Mouse (Mus musculus): ENCODE data around the gene Srbd1. TPM values are rescaled to one million over a fixed set of nuclear protein-coding genes. Genes with fewer than 3 reads are reported as not detected.

Gene Srbd1
- total and polyA plus RNA-seq, 2 experiments from 2014 or later: 8.3 to 13.2 TPM

- WGBS: 79% methylated on average over 7 of the region's 7 CpGs
- Histone ChIP-seq H3K27ac (ENCODE audit: low read depth, low read length) (no peak overlapping the region), H3K9me3 (ENCODE audit: low read length) (no peaks in the 10 kb centered on the region), H3K4me2 (ENCODE audit: low read depth, low read length, poor library complexity, severe bottlenecking) (no peak overlapping the region), H3K4me3 (ENCODE audit: low read depth, low read length) (no peak overlapping the region), H3K4me1 (ENCODE audit: insufficient read depth, low read length) (no peaks in the 10 kb centered on the region; the same call in 1 of the 2 replicates), H3K36me3 (ENCODE audit: insufficient read depth, low read length) (no peaks in the 10 kb centered on the region), H3K27me3 (ENCODE audit: insufficient read depth, low read length) (no peaks in the 10 kb centered on the region), H3K9ac (replicated peaks; ENCODE audit: low read length, poor library complexity, severe bottlenecking) (no peak overlapping the region)
- no peak for TF ChIP-seq CTCF (IDR thresholded peaks at IDR 0.05)
- ATAC-seq (ENCODE audit: low FRiP score) (no peak), DNase-seq (ENCODE audit: low spot score) (no peak)
These were observed 31.7 kb upstream of the Srbd1 start for GRCm38 (mm10) chr17:86176722-86177121.

GRCm38 (mm10) chr17:86175516-86175915, 30.5 kb upstream of the Srbd1 start:
- H3K36me3 ChIP-seq (ENCODE audit: insufficient read depth, low read length): no peaks in the 10 kb centered on the region
- DNase-seq (ENCODE audit: low spot score) (no peak), ATAC-seq (ENCODE audit: low FRiP score) (no peak)
- no peak overlapping the region for H3K27ac ChIP-seq (ENCODE audit: low read depth, low read length)
- no peak overlapping the region for H3K9ac ChIP-seq (replicated peaks; ENCODE audit: low read length, poor library complexity, severe bottlenecking)
- H3K9me3 ChIP-seq (ENCODE audit: low read length): no peaks in the 10 kb centered on the region
- H3K27me3 ChIP-seq (ENCODE audit: insufficient read depth, low read length): no peaks in the 10 kb centered on the region
- whole genome bisulfite sequencing: 62% methylated on average over 9 of the region's 9 CpGs
- H3K4me2 ChIP-seq (ENCODE audit: low read depth, low read length, poor library complexity, severe bottlenecking): no peak overlapping the region
- H3K4me3 ChIP-seq (ENCODE audit: low read depth, low read length): no peak overlapping the region
- no peak for TF ChIP-seq CTCF (IDR thresholded peaks at IDR 0.05)
- H3K4me1 ChIP-seq (ENCODE audit: insufficient read depth, low read length): peaks cover 6% of the 10 kb centered on the region

DNA sequence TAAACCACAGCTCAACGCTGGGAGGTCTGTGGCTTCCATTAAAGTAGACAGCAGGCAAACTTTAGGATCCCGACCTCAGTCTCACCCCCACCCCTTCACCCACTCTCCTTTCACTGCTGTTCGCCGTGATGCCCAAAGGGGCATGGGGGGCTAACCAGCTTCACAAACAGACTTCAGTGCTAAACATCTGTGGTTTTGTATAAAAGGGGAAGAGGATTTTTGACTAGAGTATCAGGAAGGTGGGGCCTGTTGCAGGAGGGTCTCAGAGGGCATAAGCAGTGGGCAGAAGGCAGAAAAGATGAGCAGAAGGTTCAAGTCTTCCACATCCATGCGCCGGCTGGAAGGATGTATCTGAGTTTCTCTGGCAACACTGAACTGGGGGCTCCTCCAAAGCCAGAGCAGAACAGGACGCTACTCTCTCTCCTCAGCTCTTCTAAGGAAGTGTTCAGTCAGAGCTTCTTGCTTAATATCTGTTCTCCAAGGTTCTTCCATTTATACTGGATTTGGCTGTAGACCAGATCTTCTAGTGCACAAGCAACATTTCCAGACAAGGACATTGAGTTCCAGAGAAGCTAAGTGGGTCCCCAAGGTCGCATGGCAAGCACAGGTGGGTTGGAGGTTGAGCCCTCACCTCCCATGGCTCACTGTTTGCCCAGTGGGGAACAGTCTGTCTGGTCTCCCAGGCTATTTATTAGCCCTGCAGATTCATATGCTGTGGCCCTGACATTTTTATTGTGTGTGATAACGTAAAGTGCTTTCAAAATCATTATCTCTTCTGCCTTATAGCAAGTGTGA, 25.4 kb upstream of the Srbd1 start:
- Histone ChIP-seq H3K27me3 (ENCODE audit: insufficient read depth, low read length) (no peaks in the 10 kb centered on the region), H3K4me3 (ENCODE audit: low read depth, low read length) (peak overlapping the region; percentile 76), H3K27ac (ENCODE audit: low read depth, low read length) (no peak overlapping the region), H3K4me1 (ENCODE audit: insufficient read depth, low read length) (peaks cover 7% of the 10 kb centered on the region), H3K36me3 (ENCODE audit: insufficient read depth, low read length) (no peaks in the 10 kb centered on the region), H3K9ac (replicated peaks; ENCODE audit: low read length, poor library complexity, severe bottlenecking) (no peak overlapping the region; the same call in 1 of the 2 replicates), H3K4me2 (ENCODE audit: low read depth, low read length, poor library complexity, severe bottlenecking) (peak overlapping the region; percentile 97), H3K9me3 (ENCODE audit: low read length) (no peaks in the 10 kb centered on the region)
- no peak for ATAC-seq (ENCODE audit: low FRiP score)
- WGBS: 43% methylated on average over 9 of the region's 9 CpGs
- TF ChIP-seq CTCF (IDR thresholded peaks at IDR 0.05): no peak
- no peak for DNase-seq (ENCODE audit: low spot score)

DNA sequence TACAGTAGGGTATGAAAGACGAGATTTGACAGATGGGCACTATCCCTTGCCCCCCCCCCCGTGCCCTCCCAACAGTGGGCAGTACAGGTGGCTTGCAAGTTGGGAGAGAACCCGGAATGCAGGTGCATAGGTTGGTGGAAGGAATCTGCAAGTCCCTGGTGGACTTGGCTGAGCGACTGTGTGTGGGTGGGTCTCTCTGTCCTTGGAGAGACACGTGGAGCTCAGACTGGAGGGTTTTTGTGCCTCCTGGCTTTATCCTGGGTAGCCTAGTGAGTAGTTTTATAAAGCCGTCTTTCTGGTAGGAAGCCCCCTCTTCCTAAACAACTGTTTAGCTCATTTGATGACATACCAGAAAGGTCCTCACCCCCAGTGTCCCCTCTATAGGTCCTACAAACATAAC, 24.1 kb upstream of the Srbd1 start:
- Histone ChIP-seq H3K27ac (ENCODE audit: low read depth, low read length) (no peak overlapping the region), H3K4me1 (ENCODE audit: insufficient read depth, low read length) (peaks cover 7% of the 10 kb centered on the region)
- no peak for DNase-seq (ENCODE audit: low spot score)

GRCm38 (mm10) chr17:86168231-86168981, 23.4 kb upstream of the Srbd1 start:
- peak overlapping the region; percentile 76 for H3K4me3 ChIP-seq (ENCODE audit: low read depth, low read length)
- ATAC-seq (ENCODE audit: low FRiP score) (peak; percentile 18; the same call in 1 of the 2 replicates), DNase-seq (ENCODE audit: low spot score) (peak; percentile 31)
- no peaks in the 10 kb centered on the region for H3K9me3 ChIP-seq (ENCODE audit: low read length)
- H3K9ac ChIP-seq (replicated peaks; ENCODE audit: low read length, poor library complexity, severe bottlenecking): peak overlapping the region; percentile 77
- WGBS: under 1% methylated on average over 64 of the region's 64 CpGs
- H3K27me3 ChIP-seq (ENCODE audit: insufficient read depth, low read length): no peaks in the 10 kb centered on the region
- peak overlapping the region; percentile 97 for H3K4me2 ChIP-seq (ENCODE audit: low read depth, low read length, poor library complexity, severe bottlenecking)
- H3K36me3 ChIP-seq (ENCODE audit: insufficient read depth, low read length): no peaks in the 10 kb centered on the region
- peak; percentile 25; the same call in 1 of the 2 replicates for TF ChIP-seq CTCF (IDR thresholded peaks at IDR 0.05)
- H3K4me1 ChIP-seq (ENCODE audit: insufficient read depth, low read length): peaks cover 7% of the 10 kb centered on the region
- peak overlapping the region; percentile 84 for H3K27ac ChIP-seq (ENCODE audit: low read depth, low read length)

More for the DNA sequence above, 24.1 kb upstream of the Srbd1 start:
- Histone ChIP-seq H3K9me3 (ENCODE audit: low read length) (no peaks in the 10 kb centered on the region), H3K4me2 (ENCODE audit: low read depth, low read length, poor library complexity, severe bottlenecking) (peak overlapping the region; percentile 97), H3K36me3 (ENCODE audit: insufficient read depth, low read length) (no peaks in the 10 kb centered on the region), H3K4me3 (ENCODE audit: low read depth, low read length) (peak overlapping the region; percentile 76), H3K9ac (replicated peaks; ENCODE audit: low read length, poor library complexity, severe bottlenecking) (peak overlapping the region; percentile 77; the same call in 1 of the 2 replicates), H3K27me3 (ENCODE audit: insufficient read depth, low read length) (no peaks in the 10 kb centered on the region)
- 12% methylated on average over 6 of the region's 6 CpGs for WGBS
- no peak for ATAC-seq (ENCODE audit: low FRiP score)
- TF ChIP-seq CTCF (IDR thresholded peaks at IDR 0.05): no peak
